Mouse (Mus musculus) forebrain, embryonic 13.5 days (tissue): Measurements from ENCODE around the gene Mdk. TPM values are rescaled to one million over a fixed set of nuclear protein-coding genes. Genes with fewer than 3 reads are reported as not detected.

Experiments
- ATAC-seq: fragments of 200-750 bp; cut with Nextera tagmentation; 2 replicates; pipeline ENCODE4 v1.8.0; 2017
- H3K27ac ChIP-seq: fragments of 300-500 bp; sonication (generic); 2 replicates; pipeline ENCODE4 v1.5.1; 2015; ENCODE audit warnings: inconsistent platforms, mild to moderate bottlenecking, moderate library complexity
- H3K27me3 ChIP-seq: fragments of 300-500 bp; sonication (generic); 2 replicates; pipeline ENCODE4 v1.6.1; 2015; ENCODE audit warnings: mild to moderate bottlenecking, inconsistent platforms
- H3K36me3 ChIP-seq: fragments of 300-500 bp; sonication (generic); 2 replicates; pipeline ENCODE4 v1.6.1; 2015; ENCODE audit warnings: mild to moderate bottlenecking, inconsistent platforms; ENCODE audit not compliant: poor library complexity, severe bottlenecking
- H3K4me1 ChIP-seq: fragments of 300-500 bp; sonication (generic); 2 replicates; pipeline ENCODE4 v1.6.1; 2015; ENCODE audit warnings: inconsistent platforms
- H3K4me2 ChIP-seq: fragments of 300-500 bp; sonication (generic); 2 replicates; pipeline ENCODE4 v1.6.1; 2015; ENCODE audit warnings: inconsistent platforms, mild to moderate bottlenecking, moderate library complexity
- H3K4me3 ChIP-seq: fragments of 300-500 bp; sonication (generic); 2 replicates; pipeline ENCODE4 v1.5.1; 2015; ENCODE audit warnings: mild to moderate bottlenecking, inconsistent platforms
- H3K9ac ChIP-seq: fragments of 300-500 bp; sonication (generic); 2 replicates; pipeline ENCODE4 v1.6.1; 2015; ENCODE audit warnings: mild to moderate bottlenecking, inconsistent platforms
- H3K9me3 ChIP-seq: fragments of 300-500 bp; sonication (generic); replicated peaks from 2 replicates; pipeline ENCODE4 v1.6.1; 2016; ENCODE audit warnings: inconsistent platforms
- WGBS: fragments of 180-500 bp; shearing (Covaris S2); methylation state at CpG from one replicate; pipeline ENCODE4 v1.1.7; 2015; 5-methylcytosine and 5-hydroxymethylcytosine counted together
- polyA plus RNA-seq: library from polyadenylated mRNA; unstranded; fragments of >200 nt; fragmentation: Nextera tagmentation; extraction: Ambion mirVana; gene quantifications from 2 replicates; pipeline ENCODE4 v1.2.1, GENCODE M21; 2015

Gene Mdk
- polyA plus RNA-seq, 1 experiment from 2014 or later = 609 TPM

DNA sequence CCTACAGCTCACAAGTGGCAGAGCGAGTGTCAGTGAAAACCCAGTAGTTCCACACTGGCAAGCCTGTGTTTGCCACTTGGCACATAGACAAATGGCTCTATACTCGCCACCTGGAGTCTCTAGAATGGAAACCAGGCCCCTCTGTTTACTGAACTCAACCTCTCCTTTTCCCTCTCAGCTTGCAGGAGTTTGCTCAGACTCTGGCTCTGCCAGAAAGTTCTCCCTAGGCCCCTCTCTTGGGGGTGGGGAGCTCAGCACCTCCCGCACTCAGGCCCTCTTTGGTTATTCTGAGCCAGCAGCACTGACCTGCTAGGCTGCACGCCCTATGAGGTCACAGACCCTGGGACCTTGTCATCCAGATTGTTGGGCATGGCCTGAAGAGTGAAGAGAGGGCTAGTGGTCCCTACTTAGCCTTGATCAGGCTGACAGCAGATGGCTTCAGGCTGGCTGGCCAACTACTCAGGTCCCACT, 23.1 kb upstream of the Mdk start:
- ATAC-seq = no peak
- peaks cover 57% of the 10 kb centered on the region for H3K4me1 ChIP-seq
- WGBS = 85% methylated on average over 4 of the region's 4 CpGs
- H3K4me2 ChIP-seq = no peak overlapping the region
- no peak overlapping the region for H3K4me3 ChIP-seq
- H3K27me3 ChIP-seq = no peaks in the 10 kb centered on the region
- H3K9me3 ChIP-seq = no peaks in the 10 kb centered on the region
- 0 out of 2 replicates have a peak overlapping the region, but pooled peaks have one; percentile 49 for H3K27ac ChIP-seq
- no peak overlapping the region for H3K9ac ChIP-seq
- no peaks in the 10 kb centered on the region for H3K36me3 ChIP-seq

DNA sequence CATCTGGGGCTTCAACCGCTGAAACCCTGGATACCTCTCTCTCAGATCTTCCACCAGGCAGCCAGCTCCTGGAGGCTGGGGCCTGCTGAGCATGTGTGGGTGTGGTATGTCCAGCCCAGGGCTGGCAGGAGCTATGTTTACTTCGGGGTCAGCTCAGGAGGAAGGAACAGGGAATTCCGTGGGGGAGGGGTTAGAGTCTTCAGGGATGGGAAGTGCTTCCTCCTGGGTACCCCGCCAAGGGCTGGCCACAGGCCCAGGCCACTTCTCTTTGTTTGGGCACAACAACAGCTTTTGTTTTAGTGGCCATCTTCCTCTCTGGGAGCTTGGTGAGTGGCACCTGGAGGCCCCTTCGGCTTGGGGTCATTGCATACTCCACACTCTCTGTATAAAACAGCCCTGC, 21.7 kb upstream of the Mdk start:
- Histone ChIP-seq H3K4me1 (peaks cover 57% of the 10 kb centered on the region), H3K27ac (0 out of 2 replicates have a peak overlapping the region, but pooled peaks have one; percentile 1)
- WGBS = 32% methylated on average over 5 of the region's 5 CpGs

DNA sequence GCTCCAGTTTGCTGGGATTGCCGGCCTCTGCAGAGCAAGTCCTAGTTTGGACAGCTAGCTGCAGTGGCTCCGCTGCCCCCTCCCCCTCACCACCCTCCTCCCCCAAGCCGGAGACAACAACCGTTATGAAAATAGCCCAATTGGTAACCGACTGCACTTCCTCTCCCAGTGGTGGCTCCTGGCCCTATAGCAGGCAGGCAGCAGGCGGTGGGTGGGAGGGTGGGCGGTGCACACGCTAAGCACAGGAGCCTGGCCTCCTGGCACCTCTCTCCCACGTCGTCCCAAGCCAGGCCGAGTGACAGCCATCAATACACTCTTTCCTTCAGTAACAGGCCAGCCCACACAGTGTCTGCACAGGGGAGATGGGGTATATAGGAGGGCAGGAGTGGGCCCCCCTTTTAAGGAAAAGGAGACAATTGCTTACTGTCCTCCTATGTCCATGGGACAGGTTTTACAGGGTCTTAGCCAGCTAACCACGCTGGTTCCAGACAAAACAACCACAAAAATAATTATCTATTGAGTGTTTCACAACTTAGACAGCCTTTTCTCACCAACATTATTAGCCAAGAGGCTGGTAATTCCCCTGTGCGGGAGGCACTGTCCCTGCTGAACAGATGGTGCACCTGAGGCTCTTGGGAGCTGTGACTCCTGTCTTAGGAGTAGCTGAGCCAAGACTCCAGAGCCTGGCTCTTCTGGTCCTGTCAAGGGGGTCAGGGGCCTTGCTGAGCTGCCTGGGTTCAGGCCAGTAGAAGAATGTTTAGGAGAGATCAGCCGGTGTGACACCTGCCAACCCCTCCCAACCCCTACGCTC, 18.4 kb upstream of the Mdk start:
- H3K4me3 ChIP-seq = no peak overlapping the region; the same call in 1 of the 2 replicates
- H3K9ac ChIP-seq = peak overlapping the region; percentile 56
- H3K36me3 ChIP-seq = no peaks in the 10 kb centered on the region
- H3K4me1 ChIP-seq = peaks cover 67% of the 10 kb centered on the region
- ATAC-seq = peak; percentile 73
- no peaks in the 10 kb centered on the region for H3K27me3 ChIP-seq
- no peaks in the 10 kb centered on the region for H3K9me3 ChIP-seq
- peak overlapping the region; percentile 43 for H3K4me2 ChIP-seq
- H3K27ac ChIP-seq = peak overlapping the region; percentile 88
- WGBS = 15% methylated on average over 15 of the region's 15 CpGs

More for the DNA sequence above, 21.7 kb upstream of the Mdk start:
- Histone ChIP-seq H3K4me3 (no peak overlapping the region), H3K4me2 (no peak overlapping the region), H3K9ac (no peak overlapping the region), H3K9me3 (no peaks in the 10 kb centered on the region), H3K36me3 (no peaks in the 10 kb centered on the region), H3K27me3 (no peaks in the 10 kb centered on the region)
- no peak for ATAC-seq

DNA sequence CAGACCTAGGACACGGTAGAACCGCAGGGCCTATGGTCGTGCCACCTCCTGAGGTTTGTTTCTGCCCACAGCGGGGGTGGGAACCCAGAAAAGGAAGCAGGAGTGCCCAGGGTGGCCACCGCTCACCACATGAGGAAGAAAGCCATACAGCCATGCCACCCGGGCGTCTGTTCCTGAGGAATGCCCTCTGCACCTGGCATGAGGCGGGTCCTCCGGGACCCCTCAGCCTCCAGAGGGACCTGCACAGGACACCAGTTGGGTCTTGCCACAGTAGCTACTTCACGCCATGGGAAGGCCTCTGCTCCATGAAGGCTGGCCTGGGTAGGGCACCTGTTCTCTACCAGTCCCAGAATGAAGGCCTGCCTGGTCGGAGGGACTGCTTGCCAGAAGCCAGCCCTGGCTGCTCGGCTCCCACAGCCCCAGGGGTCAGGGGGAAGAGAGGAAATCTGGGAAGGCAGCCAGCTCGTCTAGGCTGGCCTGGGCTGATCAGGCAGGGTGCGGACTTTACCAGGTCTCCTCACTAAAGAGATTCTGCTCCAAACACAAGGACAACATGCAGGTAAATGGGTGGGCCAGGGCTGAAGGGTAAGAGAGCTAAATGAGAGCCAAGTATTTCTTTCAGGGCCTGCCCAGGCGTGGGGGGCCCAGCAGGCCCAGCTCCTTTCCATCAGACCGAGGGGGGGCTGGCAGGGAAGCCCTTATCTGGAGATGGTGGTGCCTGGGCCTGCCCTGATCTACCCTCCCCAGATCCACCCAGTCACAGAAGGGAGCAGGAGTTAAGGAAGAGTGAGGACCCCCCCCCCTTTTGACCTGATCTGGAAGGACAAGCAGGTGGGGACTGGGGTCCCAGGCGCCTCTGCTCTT, 17.5 kb upstream of the Mdk start:
- Histone ChIP-seq H3K36me3 (no peaks in the 10 kb centered on the region), H3K4me1 (peaks cover 66% of the 10 kb centered on the region), H3K4me2 (peak overlapping the region; percentile 43), H3K9me3 (no peaks in the 10 kb centered on the region), H3K27ac (peak overlapping the region; percentile 88), H3K9ac (peak overlapping the region; percentile 56), H3K4me3 (no peak overlapping the region; the same call in 1 of the 2 replicates), H3K27me3 (no peaks in the 10 kb centered on the region)
- WGBS = 63% methylated on average over 17 of the region's 17 CpGs
- peak; percentile 44 for ATAC-seq

DNA sequence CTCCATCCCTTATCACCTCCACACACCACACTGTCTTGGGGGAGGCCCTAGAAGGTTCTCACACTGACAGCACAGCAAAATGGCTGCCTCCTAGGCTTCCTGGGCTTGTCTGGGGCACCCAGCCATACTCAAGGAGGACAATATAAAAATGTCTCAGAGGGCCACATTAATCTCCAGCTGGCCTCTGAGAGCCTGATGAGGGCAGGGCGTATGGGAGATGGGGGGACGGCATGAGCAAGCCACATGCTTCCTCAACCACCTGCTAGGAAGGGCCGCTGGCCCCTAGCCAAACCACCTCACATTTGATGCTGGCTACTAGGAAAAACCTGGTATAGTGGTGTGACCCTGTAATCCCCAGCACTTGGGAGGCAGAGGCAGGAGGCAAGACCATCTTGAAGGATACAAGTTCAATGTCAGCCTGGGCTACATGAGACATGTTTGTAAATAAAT, 16.7 kb upstream of the Mdk start:
- Histone ChIP-seq H3K4me3 (no peak overlapping the region), H3K27me3 (no peaks in the 10 kb centered on the region), H3K9ac (no peak overlapping the region), H3K4me2 (no peak overlapping the region), H3K27ac (no peak overlapping the region; the same call in 1 of the 2 replicates), H3K4me1 (peaks cover 68% of the 10 kb centered on the region), H3K9me3 (no peaks in the 10 kb centered on the region), H3K36me3 (no peaks in the 10 kb centered on the region)
- 71% methylated on average over 3 of the region's 3 CpGs for WGBS
- no peak for ATAC-seq

DNA sequence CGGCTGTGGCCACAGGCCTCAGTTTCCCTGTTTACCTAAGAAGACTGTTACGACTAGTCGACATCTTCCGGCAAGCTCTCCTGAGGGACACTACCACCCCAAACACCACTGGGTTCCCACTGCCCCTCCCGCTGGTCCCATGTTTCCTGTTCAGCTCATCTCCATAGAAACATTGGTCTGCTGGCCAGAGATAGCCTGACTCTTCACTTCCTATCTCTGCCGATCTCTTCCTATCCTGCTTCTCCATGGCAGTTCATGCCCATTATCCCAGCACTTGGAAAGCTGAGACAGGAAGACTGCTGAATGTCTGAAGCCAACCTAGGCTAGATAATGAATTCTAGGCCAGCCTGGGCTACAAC, 16.0 kb upstream of the Mdk start:
- no peaks in the 10 kb centered on the region for H3K27me3 ChIP-seq
- H3K27ac ChIP-seq = peak overlapping the region; percentile 61; the same call in 1 of the 2 replicates
- H3K9ac ChIP-seq = no peak overlapping the region
- peaks cover 63% of the 10 kb centered on the region for H3K4me1 ChIP-seq
- WGBS = 90% methylated on average over 6 of the region's 6 CpGs
- no peaks in the 10 kb centered on the region for H3K36me3 ChIP-seq
- H3K9me3 ChIP-seq = no peaks in the 10 kb centered on the region
- H3K4me3 ChIP-seq = no peak overlapping the region
- ATAC-seq = no peak
- H3K4me2 ChIP-seq = no peak overlapping the region

DNA sequence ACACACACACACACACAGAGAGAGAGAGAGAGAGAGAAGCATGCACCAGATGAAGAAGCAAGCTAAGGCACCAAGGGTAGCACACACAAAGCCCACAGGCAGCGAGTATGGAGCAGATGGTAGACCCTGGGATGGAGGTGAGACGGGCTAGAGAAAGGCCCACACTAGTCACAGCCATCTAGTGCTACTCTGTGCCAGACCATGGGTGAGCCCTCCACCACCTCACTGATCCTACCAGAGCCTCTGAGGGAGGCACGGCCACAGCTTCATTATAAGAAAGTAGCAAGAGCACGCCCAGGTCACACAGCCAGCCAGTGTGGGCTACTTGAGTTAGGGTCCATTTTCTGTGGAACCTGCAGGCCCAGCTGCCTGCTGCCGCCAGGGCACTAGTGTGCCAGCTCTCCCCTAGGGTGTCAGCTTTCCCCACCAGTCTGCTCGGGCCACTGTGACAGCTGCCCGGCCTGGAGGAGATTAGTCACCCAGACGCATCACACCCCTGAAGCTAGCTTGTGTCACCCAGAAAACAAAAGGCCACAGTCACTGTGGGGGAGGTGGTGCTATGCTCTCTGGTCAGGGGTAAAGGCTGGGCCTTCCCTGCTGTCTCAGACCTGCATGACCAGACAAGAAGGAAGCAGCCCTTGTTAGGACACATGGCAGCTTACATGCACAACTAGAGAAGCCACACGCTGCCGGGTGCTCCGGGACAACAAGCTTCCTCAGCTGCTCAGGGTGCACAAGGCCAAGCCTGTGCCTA, 15.5 kb upstream of the Mdk start:
- H3K9ac ChIP-seq = 0 out of 2 replicates have a peak overlapping the region, but pooled peaks have one; percentile 26
- peak overlapping the region; percentile 61 for H3K27ac ChIP-seq
- 56% methylated on average over 11 of the region's 11 CpGs for WGBS
- H3K27me3 ChIP-seq = no peaks in the 10 kb centered on the region
- no peak overlapping the region for H3K4me3 ChIP-seq
- no peaks in the 10 kb centered on the region for H3K36me3 ChIP-seq
- ATAC-seq = no peak
- H3K4me1 ChIP-seq = peaks cover 63% of the 10 kb centered on the region
- H3K4me2 ChIP-seq = peak overlapping the region; percentile 10; the same call in 1 of the 2 replicates
- H3K9me3 ChIP-seq = no peaks in the 10 kb centered on the region

DNA sequence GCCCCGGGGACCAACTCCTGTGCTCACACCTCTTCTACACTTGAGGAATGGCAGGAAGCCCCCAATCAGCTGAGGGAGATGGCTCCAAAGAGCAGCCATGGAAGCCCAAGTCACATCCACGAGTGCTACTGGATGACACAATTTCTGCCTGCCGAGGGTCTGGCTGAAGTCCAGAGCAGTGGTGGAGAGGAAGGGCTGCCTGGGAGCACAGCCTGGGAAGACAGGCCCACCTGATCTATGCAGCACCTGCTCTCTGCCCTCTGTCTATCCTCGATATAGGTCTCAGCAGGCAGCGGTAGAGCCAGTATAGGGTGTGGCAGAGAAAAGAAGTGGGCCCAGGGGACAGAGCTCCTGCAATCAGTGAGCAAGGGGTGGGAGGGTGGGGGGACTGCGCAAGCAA, 14.7 kb upstream of the Mdk start:
- Histone ChIP-seq H3K4me1 (peaks cover 63% of the 10 kb centered on the region), H3K27me3 (no peaks in the 10 kb centered on the region), H3K27ac (peak overlapping the region; percentile 61; the same call in 1 of the 2 replicates), H3K9ac (0 out of 2 replicates have a peak overlapping the region, but pooled peaks have one; percentile 27), H3K4me2 (no peak overlapping the region), H3K36me3 (0 out of 2 replicates have a peak, but pooled peaks cover 7% of the 10 kb centered on the region), H3K9me3 (no peaks in the 10 kb centered on the region), H3K4me3 (no peak overlapping the region)
- no peak for ATAC-seq
- WGBS = 71% methylated on average over 6 of the region's 6 CpGs

DNA sequence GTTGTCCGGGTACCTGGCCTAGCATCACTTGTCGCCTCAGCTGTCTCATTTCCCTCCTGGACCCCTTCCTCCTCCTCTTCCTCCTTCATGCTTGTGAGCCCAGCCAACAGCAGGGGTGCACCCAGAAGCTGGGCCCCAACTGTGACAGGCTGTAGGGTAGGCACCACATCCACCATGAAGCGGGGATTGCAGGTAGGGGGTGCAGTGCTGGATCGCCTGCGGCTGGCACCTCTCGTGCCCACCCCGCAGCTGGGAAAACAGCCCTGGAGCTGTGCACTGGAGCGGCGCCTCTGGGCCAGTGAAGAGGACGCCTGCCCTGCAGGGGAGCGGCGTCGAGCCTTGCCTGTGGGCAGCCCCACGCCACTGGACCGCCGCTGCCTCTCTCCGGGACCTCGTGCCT, 13.4 kb upstream of the Mdk start, which contains the start of gene Gm9821:
Gene Gm9821, plus strand, starts transcription at position 221 of the 400 bp plus-strand sequence.
- Histone ChIP-seq H3K4me1 (peaks cover 59% of the 10 kb centered on the region), H3K9ac (0 out of 2 replicates have a peak within 1 kb of the TSS, but pooled peaks have one; percentile 27)

DNA sequence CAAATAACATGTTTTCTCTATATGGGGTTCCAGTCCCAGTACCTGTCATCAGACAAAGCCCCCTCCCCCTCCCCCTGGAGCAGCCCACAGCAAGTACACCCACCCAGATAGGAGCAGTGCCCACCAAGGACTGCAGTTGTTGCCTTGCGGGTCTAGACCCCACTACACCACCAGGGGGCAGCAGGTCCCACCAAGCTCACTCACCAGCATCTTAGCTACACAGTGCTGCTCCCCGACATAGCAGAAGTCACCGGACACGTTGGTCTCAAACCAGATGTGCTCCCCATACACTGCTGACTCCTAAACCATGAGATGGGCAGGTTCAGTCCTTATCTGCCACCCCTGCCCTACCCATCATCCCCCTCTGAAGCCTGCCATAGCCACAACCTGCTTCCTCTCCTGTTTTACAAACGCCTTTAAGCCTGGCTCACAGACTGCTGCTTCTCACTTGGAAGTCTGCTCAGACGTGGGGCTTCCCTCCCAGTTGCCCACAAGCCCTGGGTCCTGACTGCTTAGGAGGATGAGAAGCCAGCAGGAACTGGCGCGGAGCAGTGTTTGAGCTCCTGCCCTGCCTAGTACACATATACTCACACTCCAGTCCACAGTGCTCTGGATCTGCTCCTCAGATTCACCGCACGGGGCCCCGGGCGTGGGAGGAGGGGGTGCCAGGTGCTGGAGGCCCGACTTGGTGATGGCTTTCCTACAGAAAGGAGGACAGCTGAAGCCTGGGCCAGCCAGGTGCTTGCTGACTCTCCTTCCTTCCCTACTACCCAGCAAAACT, 12.3 kb upstream of the Mdk start:
- Histone ChIP-seq H3K9ac (no peak overlapping the region), H3K9me3 (no peaks in the 10 kb centered on the region), H3K4me2 (no peak overlapping the region), H3K4me1 (peaks cover 48% of the 10 kb centered on the region), H3K27ac (no peak overlapping the region), H3K4me3 (no peak overlapping the region), H3K27me3 (no peaks in the 10 kb centered on the region), H3K36me3 (peaks cover 23% of the 10 kb centered on the region; the same call in 1 of the 2 replicates)
- 48% methylated on average over 13 of the region's 13 CpGs for WGBS
- peak; percentile 77 for ATAC-seq

More for the DNA sequence above, 13.4 kb upstream of the Mdk start, which contains the start of gene Gm9821:
- no peak within 1 kb of the TSS for H3K4me2 ChIP-seq
- H3K36me3 ChIP-seq = peaks cover 12% of the 10 kb centered on the region; the same call in 1 of the 2 replicates
- 87% methylated on average over 18 of the region's 18 CpGs for WGBS
- no peaks in the 10 kb centered on the region for H3K9me3 ChIP-seq
- no peak within 1 kb of the TSS; the same call in 1 of the 2 replicates for H3K27ac ChIP-seq
- H3K27me3 ChIP-seq = no peaks in the 10 kb centered on the region
- ATAC-seq = no peak
- no peak within 1 kb of the TSS for H3K4me3 ChIP-seq
